Mouse (Mus musculus): ENCODE results near the gene Pfdn5. TPM values are rescaled to one million over a fixed set of nuclear protein-coding genes. Genes with fewer than 3 reads are reported as not detected.
A peak's percentile ranks its signal among the peaks of the same experiment; 100 is the strongest.

Gene Pfdn5
- polyA plus RNA-seq, 1 experiment from 2014 or later = 321 TPM

DNA sequence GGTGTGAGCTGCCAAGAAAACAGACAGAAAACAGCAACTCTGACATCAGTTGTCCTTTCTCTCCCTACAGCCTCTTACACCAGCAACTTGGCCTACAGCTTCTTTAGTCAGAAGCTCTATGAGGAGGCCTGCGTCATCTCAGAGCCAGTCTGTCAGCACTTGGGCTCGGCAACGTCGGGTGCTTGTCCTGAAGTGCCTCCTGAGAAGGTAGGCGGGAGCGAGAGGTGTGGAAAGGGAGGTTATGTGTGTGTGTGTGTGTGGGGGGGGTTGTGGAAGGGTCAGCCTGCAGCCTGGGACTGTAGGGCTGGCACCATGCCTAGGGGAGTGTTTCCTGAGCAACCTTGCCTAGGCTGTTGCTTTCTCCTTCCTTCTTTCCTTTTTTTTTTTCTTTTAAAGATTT lies 23.4 kb upstream of the Pfdn5 start:
- H3K27ac ChIP-seq (replicated peaks) = no peak overlapping the region
- H3K4me2 ChIP-seq (replicated peaks; ENCODE audit: low read depth) = no peak overlapping the region
- 0 out of 2 replicates have a peak, but pooled peaks have one; percentile 36 for ATAC-seq (ENCODE audit: low FRiP score, low TSS enrichment)
- H3K4me3 ChIP-seq (ENCODE audit: low read depth, low read length) = no peak overlapping the region
- no peaks in the 10 kb centered on the region for H3K27me3 ChIP-seq (ENCODE audit: control insufficient read depth, insufficient read depth, low read length)
- no peak for TF ChIP-seq EP300 (optimal IDR thresholded peaks at IDR 0.05)
- no peak for TF ChIP-seq CTCF (IDR thresholded peaks at IDR 0.05; ENCODE audit: low read depth)
- DNase-seq (ENCODE audit: low spot score) = no peak
- H3K4me1 ChIP-seq (replicated peaks; ENCODE audit: control insufficient read depth, insufficient read depth) = no peaks in the 10 kb centered on the region
- no peaks in the 10 kb centered on the region for H3K9me3 ChIP-seq (ENCODE audit: control insufficient read depth, low read length)
- peaks cover 19% of the 10 kb centered on the region; the same call in 1 of the 2 replicates for H3K36me3 ChIP-seq (ENCODE audit: control insufficient read depth, insufficient read depth, low read length)
- 74% methylated on average over 6 of the region's 6 CpGs for WGBS
- no peak overlapping the region for H3K9ac ChIP-seq (ENCODE audit: low read length)

DNA sequence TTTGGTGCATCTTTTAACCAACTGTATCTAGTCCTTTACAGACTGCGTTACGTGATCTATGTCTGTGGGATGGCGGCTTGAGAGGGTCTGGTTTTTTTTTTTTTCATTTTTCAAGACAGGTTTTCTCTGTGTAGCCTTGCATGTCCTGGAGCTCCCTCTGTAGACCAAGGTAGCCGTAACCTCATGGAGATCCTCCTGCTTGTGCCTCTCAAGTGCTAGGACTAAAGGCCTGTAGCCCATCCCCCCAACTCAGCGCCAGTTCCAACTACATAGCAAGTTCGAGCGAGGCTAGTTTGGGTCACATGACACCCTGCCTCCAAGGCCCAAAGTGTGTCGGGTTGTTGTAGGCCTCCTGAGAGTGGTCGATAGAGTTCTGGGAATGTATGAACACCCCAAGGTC lies 17.2 kb upstream of the Pfdn5 start:
- TF ChIP-seq EP300 (optimal IDR thresholded peaks at IDR 0.05) (no peak), CTCF (IDR thresholded peaks at IDR 0.05; ENCODE audit: low read depth) (0 out of 2 replicates have a peak, but pooled peaks have one; percentile 11)
- Histone ChIP-seq H3K4me3 (ENCODE audit: low read depth, low read length) (no peak overlapping the region), H3K27me3 (ENCODE audit: control insufficient read depth, insufficient read depth, low read length) (no peaks in the 10 kb centered on the region), H3K9ac (ENCODE audit: low read length) (no peak overlapping the region), H3K4me1 (replicated peaks; ENCODE audit: control insufficient read depth, insufficient read depth) (no peaks in the 10 kb centered on the region), H3K36me3 (ENCODE audit: control insufficient read depth, insufficient read depth, low read length) (peaks cover 21% of the 10 kb centered on the region), H3K9me3 (ENCODE audit: control insufficient read depth, low read length) (no peaks in the 10 kb centered on the region), H3K4me2 (replicated peaks; ENCODE audit: low read depth) (no peak overlapping the region), H3K27ac (replicated peaks) (no peak overlapping the region)
- no peak for DNase-seq (ENCODE audit: low spot score)
- ATAC-seq (ENCODE audit: low FRiP score, low TSS enrichment) = no peak
- WGBS = 87% methylated on average over 9 of the region's 9 CpGs

DNA sequence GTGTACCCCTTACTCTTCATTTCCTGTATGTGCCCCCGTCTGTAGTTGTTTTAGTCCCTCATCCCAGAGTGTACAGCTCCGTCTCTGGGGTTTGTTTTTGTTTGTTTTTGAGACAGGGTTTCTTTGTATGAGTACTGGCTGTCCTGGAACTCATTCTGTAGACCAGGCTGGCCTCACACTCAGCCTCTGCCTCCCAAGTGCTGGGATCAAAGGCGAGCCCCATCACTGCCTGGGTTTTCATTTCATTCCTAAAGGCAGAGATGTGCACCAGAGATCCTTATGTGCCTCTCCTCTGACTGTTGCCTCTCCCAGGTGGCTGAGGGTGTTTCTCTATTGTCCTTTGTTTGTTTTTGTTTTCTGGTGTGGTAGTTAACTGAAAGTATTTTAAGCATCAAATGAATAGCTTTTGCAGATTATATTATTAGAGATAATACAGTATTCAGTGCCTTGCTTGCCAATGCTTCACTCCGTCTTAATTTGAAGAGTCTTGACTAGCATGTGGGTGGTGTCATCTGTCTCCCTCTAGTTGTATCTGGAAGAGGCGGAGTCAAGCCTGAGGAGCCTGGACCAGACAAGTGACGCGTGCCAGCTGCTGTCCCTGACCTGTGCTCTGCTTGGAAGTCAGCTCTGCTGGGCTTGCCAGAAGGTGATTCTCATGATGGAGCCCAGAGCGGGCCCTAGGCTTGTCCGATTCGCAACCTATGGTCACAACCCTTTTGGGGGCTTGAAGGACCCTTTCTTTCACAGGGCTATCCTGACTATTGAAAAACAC lies 15.7 kb upstream of the Pfdn5 start:
- H3K27ac ChIP-seq (replicated peaks) = no peak overlapping the region
- TF ChIP-seq CTCF (IDR thresholded peaks at IDR 0.05; ENCODE audit: low read depth) = no peak
- ATAC-seq (ENCODE audit: low FRiP score, low TSS enrichment) (no peak), DNase-seq (ENCODE audit: low spot score) (no peak)
- H3K9ac ChIP-seq (ENCODE audit: low read length) = no peak overlapping the region
- no peaks in the 10 kb centered on the region for H3K9me3 ChIP-seq (ENCODE audit: control insufficient read depth, low read length)
- WGBS = 53% methylated on average over 10 of the region's 10 CpGs
- no peak overlapping the region for H3K4me2 ChIP-seq (replicated peaks; ENCODE audit: low read depth)
- no peaks in the 10 kb centered on the region for H3K27me3 ChIP-seq (ENCODE audit: control insufficient read depth, insufficient read depth, low read length)
- H3K4me3 ChIP-seq (ENCODE audit: low read depth, low read length) = no peak overlapping the region
- peaks cover 15% of the 10 kb centered on the region; the same call in 1 of the 2 replicates for H3K36me3 ChIP-seq (ENCODE audit: control insufficient read depth, insufficient read depth, low read length)
- no peaks in the 10 kb centered on the region for H3K4me1 ChIP-seq (replicated peaks; ENCODE audit: control insufficient read depth, insufficient read depth)

DNA sequence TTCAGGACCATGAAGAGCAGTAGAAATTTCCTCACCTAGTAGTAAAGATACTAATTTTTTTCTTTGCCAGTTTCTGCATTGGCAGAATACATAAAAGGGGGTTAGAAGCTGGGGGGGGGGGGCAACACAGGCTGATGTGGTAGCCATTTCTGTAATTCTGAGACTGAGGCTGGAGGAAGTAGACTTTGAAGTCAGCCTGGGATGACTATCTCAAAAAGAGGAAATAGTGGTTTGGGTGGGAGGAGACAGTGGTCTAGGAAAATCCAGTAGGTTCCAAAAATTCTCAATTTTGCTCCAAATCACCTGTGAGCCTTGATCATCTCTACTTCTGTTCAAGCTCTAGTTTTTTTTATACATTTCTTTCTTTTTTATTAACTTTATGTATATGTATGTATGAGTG lies 14.4 kb upstream of the Pfdn5 start:
- DNase-seq (ENCODE audit: low spot score) (no peak), ATAC-seq (ENCODE audit: low FRiP score, low TSS enrichment) (no peak)
- Histone ChIP-seq H3K4me2 (replicated peaks; ENCODE audit: low read depth) (no peak overlapping the region), H3K27ac (replicated peaks) (no peak overlapping the region), H3K4me1 (replicated peaks; ENCODE audit: control insufficient read depth, insufficient read depth) (no peaks in the 10 kb centered on the region), H3K36me3 (ENCODE audit: control insufficient read depth, insufficient read depth, low read length) (peaks cover 7% of the 10 kb centered on the region), H3K9ac (ENCODE audit: low read length) (no peak overlapping the region), H3K27me3 (ENCODE audit: control insufficient read depth, insufficient read depth, low read length) (no peaks in the 10 kb centered on the region), H3K9me3 (ENCODE audit: control insufficient read depth, low read length) (no peaks in the 10 kb centered on the region), H3K4me3 (ENCODE audit: low read depth, low read length) (no peak overlapping the region)
- TF ChIP-seq EP300 (optimal IDR thresholded peaks at IDR 0.05) (no peak), CTCF (IDR thresholded peaks at IDR 0.05; ENCODE audit: low read depth) (no peak)

DNA sequence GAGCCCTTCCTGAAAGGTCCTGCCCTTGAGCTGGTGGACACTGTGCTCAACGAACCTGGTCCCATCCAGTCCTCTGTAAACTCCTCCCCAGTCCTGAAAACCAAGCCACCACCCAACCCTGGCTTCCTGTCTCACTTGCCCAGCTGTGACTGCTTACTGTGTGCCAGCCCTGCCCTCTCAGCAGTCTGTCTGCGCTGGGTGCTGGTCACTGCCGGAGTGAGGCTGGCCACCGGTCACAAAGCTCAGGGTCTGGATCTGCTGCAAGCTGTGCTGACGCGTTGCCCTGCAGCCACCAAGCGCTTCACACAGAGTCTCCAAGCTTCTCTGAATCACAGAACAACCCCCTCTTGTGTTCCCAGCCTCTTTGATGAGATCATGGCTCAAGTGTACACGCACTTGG lies 10.6 kb upstream of the Pfdn5 start:
- Histone ChIP-seq H3K9me3 (ENCODE audit: control insufficient read depth, low read length) (no peaks in the 10 kb centered on the region), H3K9ac (ENCODE audit: low read length) (no peak overlapping the region), H3K4me2 (replicated peaks; ENCODE audit: low read depth) (no peak overlapping the region), H3K27ac (replicated peaks) (no peak overlapping the region), H3K27me3 (ENCODE audit: control insufficient read depth, insufficient read depth, low read length) (no peaks in the 10 kb centered on the region), H3K4me3 (ENCODE audit: low read depth, low read length) (no peak overlapping the region), H3K4me1 (replicated peaks; ENCODE audit: control insufficient read depth, insufficient read depth) (no peaks in the 10 kb centered on the region), H3K36me3 (ENCODE audit: control insufficient read depth, insufficient read depth, low read length) (peaks cover 10% of the 10 kb centered on the region)
- 77% methylated on average over 8 of the region's 8 CpGs for WGBS
- TF ChIP-seq EP300 (optimal IDR thresholded peaks at IDR 0.05) (no peak), CTCF (IDR thresholded peaks at IDR 0.05; ENCODE audit: low read depth) (no peak)
- no peak for DNase-seq (ENCODE audit: low spot score)
- no peak for ATAC-seq (ENCODE audit: low FRiP score, low TSS enrichment)

DNA sequence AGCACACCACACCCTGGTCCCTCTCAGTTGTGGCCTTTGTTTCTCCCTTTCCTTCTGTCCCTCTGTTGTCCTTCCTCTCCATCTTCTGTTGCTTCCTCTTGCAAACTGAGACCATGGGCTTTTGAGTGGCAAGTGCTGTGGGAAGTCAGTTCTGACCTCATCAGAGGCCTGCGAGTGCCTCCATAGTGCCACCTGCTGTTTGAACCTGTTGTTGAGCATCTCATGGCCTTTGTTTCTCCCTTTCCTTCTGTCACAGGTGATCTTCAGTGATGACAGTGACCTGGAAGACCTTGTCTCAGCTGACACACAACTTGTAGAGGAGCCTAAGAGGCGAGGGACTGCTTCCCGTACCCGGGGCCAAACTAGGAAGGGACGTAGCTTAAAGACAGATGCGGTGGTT lies 9.7 kb upstream of the Pfdn5 start:
- no peaks in the 10 kb centered on the region for H3K4me1 ChIP-seq (replicated peaks; ENCODE audit: control insufficient read depth, insufficient read depth)
- peak; percentile 87 for TF ChIP-seq CTCF (IDR thresholded peaks at IDR 0.05; ENCODE audit: low read depth)
- no peak for TF ChIP-seq EP300 (optimal IDR thresholded peaks at IDR 0.05)
- peak; percentile 29 for ATAC-seq (ENCODE audit: low FRiP score, low TSS enrichment)
- WGBS = 85% methylated on average over 6 of the region's 6 CpGs
- H3K9me3 ChIP-seq (ENCODE audit: control insufficient read depth, low read length) = no peaks in the 10 kb centered on the region
- no peak overlapping the region for H3K4me3 ChIP-seq (ENCODE audit: low read depth, low read length)
- DNase-seq (ENCODE audit: low spot score) = peak; percentile 60
- H3K27me3 ChIP-seq (ENCODE audit: control insufficient read depth, insufficient read depth, low read length) = no peaks in the 10 kb centered on the region
- H3K36me3 ChIP-seq (ENCODE audit: control insufficient read depth, insufficient read depth, low read length) = peaks cover 10% of the 10 kb centered on the region
- H3K9ac ChIP-seq (ENCODE audit: low read length) = no peak overlapping the region
- H3K4me2 ChIP-seq (replicated peaks; ENCODE audit: low read depth) = no peak overlapping the region
- H3K27ac ChIP-seq (replicated peaks) = no peak overlapping the region

Measured in stomach, postnatal 0 days (tissue).